Comparison of ENCODE assay signal across 1 mouse cellular context in the genomic region with DNA sequence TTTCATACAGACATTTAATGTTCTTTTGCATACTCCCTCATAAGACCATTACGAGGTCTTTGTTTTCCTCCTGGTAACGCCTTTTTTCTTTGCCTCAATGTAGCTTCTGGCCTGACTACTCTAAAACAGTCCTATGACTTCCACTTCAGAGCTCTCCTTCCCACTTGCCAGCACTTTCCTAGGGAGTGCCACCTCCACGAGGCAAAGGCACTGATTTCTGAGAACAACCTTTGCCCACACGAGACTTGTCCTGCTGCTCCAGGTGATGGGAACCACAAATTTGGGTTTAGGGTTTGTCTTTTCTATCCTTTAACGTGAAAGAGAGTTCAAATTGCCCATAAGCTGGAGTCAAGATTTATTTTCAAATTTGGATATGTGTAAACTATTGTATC.
TF ChIP-seq lines count a peak whose summit lies in the region.

No protein-coding gene starts in this region.

TF ChIP-seq in CH12.LX, 34 proteins besides CTCF, POLR2A, EP300 and RAD21:
- TF ChIP-seq CHD2 (IDR thresholded peaks at IDR 0.05; ENCODE audit: low read length): no peak
- 0 out of 2 replicates have a peak, but pooled peaks have one; percentile 18 for TF ChIP-seq MXI1 (IDR thresholded peaks at IDR 0.05; ENCODE audit: low read depth, low read length)
- TF ChIP-seq ETS1 (conservative IDR thresholded peaks at IDR 0.05; ENCODE audit: low read depth, low read length): 0 out of 2 replicates have a peak, but pooled peaks have one; percentile 6
